Mouse (Mus musculus): Measurements from ENCODE around the gene Zscan4-ps3. TPM values are rescaled to one million over a fixed set of nuclear protein-coding genes. Genes with fewer than 3 reads are reported as not detected.
"Not testable (repeated sequence)": the region's sequence is repeated elsewhere in the genome, so short reads cannot be mapped to it uniquely, and the experiment has no call there.

The Zscan4-ps3 gene
- not detected in 2 replicates for polyA plus RNA-seq (2012; rRNA removed)

DNA sequence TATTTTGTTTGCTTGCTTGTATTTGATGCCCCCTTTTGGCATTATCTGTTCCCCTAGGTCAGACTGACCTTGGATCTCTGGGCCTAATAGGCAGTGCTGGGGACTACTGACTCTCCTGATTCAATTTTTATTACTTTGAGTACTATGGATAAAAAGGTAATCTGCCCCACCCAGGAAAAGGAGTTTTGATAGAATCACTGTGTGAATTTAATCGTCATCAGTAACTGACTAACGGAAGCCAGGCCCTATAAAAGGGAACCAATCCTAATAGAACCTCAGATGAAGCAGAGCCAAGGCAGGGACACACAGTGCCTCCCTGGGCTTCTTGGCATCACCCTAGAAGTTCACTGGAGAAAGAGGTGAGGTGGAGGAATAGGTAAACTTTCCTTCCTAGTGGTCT lies at the start of gene Zscan4-ps3:
Zscan4-ps3 (plus strand) TSS at position 301 of the 400 bp plus-strand sequence.
- 89% methylated on average over 2 of the region's 2 CpGs for WGBS
- H3K36me3 ChIP-seq (ENCODE audit: control insufficient read depth, insufficient read depth, low read length); H3K27ac ChIP-seq (ENCODE audit: control insufficient read depth, insufficient read depth, low read length); H3K4me1 ChIP-seq (replicated peaks; ENCODE audit: control insufficient read depth, insufficient read depth, low read length); H3K27me3 ChIP-seq (ENCODE audit: control insufficient read depth, insufficient read depth, low read length); H3K4me3 ChIP-seq (ENCODE audit: control insufficient read depth, insufficient read depth, low read length); DNase-seq: not testable (repeated sequence)

DNA sequence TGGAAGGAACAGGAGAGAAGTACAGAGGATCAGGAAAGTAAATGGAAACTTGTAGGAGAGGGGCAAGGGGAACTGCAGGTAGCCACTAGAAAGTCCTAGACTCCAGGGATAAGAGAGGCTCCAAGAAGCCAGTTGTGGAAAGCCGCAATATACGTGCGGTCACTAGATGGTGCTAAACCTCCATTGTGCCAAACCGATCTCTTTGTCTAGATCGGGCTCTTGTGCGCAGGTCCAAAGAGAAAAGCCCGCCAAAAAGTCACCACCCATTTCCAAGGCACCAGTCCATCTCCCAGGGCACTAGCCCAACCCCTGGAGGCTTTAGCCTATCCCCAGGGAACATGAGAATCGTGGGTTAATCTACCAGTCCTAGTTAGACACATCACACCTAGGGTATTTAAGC lies 8.0 kb downstream of the Zscan4-ps3 start:
- not testable (repeated sequence) for DNase-seq; H3K36me3 ChIP-seq (ENCODE audit: control insufficient read depth, insufficient read depth, low read length); H3K27me3 ChIP-seq (ENCODE audit: control insufficient read depth, insufficient read depth, low read length); H3K27ac ChIP-seq (ENCODE audit: control insufficient read depth, insufficient read depth, low read length); H3K4me1 ChIP-seq (replicated peaks; ENCODE audit: control insufficient read depth, insufficient read depth, low read length); H3K4me3 ChIP-seq (ENCODE audit: control insufficient read depth, insufficient read depth, low read length)
- WGBS: 17% methylated on average over 8 of the region's 8 CpGs

Other genes with a start within 250 kb of the Zscan4-ps3 start
- 0.08 TPM in 1 of 2 replicates, not detected in the other for gene Zscan4f, start 211.4 kb upstream of the Zscan4-ps3 start, polyA plus RNA-seq (2012; rRNA removed)
- gene Zscan4-ps2, start 95.0 kb upstream of the Zscan4-ps3 start, polyA plus RNA-seq (2012; rRNA removed): not detected in 2 replicates
- gene Vmn1r72, start 70.8 kb downstream of the Zscan4-ps3 start, polyA plus RNA-seq (2012; rRNA removed): not detected in 2 replicates
- not detected in 2 replicates for gene Vmn1r73, start 121.0 kb downstream of the Zscan4-ps3 start, polyA plus RNA-seq (2012; rRNA removed)
- gene Vmn1r74, start 224.7 kb downstream of the Zscan4-ps3 start, polyA plus RNA-seq (2012; rRNA removed): not detected in 2 replicates

Measured in thymus, adult 2 months (tissue).